Mouse (Mus musculus) limb, embryonic 14.5 days (tissue): ENCODE results near the gene Ank3. TPM values are rescaled to one million over a fixed set of nuclear protein-coding genes. Genes with fewer than 3 reads are reported as not detected.

Experiments
- ATAC-seq: fragments of 200-750 bp; cut with Nextera tagmentation; 2 replicates; pipeline ENCODE4 v1.8.0; 2017; ENCODE audit warnings: low read depth, moderate number of reproducible peaks, moderate TSS enrichment; ENCODE audit not compliant: low FRiP score
- DNase-seq: peaks from one replicate; pipeline ENCODE4 v3.0.0-alpha.2; 2015; ENCODE audit warnings: low spot score
- H3K27ac ChIP-seq: fragments of 300-500 bp; sonication (generic); replicated peaks from 2 replicates; pipeline ENCODE4 v1.5.1; 2014; ENCODE audit warnings: low read depth, mild to moderate bottlenecking, low read length, moderate library complexity, mixed read lengths
- H3K27me3 ChIP-seq: fragments of 300-500 bp; sonication (generic); 2 replicates; pipeline ENCODE4 v1.6.1; 2014; ENCODE audit warnings: low read length, mixed read lengths; ENCODE audit not compliant: control insufficient read depth, insufficient read depth
- H3K36me3 ChIP-seq: fragments of 300-500 bp; sonication (generic); 2 replicates; pipeline ENCODE4 v1.6.1; 2014; ENCODE audit warnings: mild to moderate bottlenecking, low read length, moderate library complexity, mixed read lengths; ENCODE audit not compliant: control insufficient read depth, insufficient read depth
- H3K4me1 ChIP-seq: fragments of 300-500 bp; sonication (generic); 2 replicates; pipeline ENCODE4 v1.6.1; 2014; ENCODE audit warnings: antibody characterized with exemption, low read length, mixed read lengths; ENCODE audit not compliant: control insufficient read depth, insufficient read depth
- H3K4me2 ChIP-seq: fragments of 300-500 bp; sonication (generic); replicated peaks from 2 replicates; pipeline ENCODE4 v1.6.1; 2014; ENCODE audit warnings: low read depth, mild to moderate bottlenecking, low read length, moderate library complexity; ENCODE audit not compliant: severe bottlenecking
- H3K4me3 ChIP-seq: fragments of 300-500 bp; sonication (generic); replicated peaks from 2 replicates; pipeline ENCODE4 v1.5.1; 2014; ENCODE audit warnings: low read length
- H3K9ac ChIP-seq: fragments of 300-500 bp; sonication (generic); 2 replicates; pipeline ENCODE4 v1.6.1; 2014; ENCODE audit warnings: mild to moderate bottlenecking, low read depth, low read length, moderate library complexity; ENCODE audit not compliant: severe bottlenecking
- H3K9me3 ChIP-seq: fragments of 300-500 bp; sonication (generic); 2 replicates; pipeline ENCODE4 v1.6.1; 2016; ENCODE audit warnings: low read length; ENCODE audit not compliant: control insufficient read depth
- POLR2A ChIP-seq: fragments of 200-500 bp; IDR thresholded peaks from 2 replicates; pipeline ENCODE4 v1.8.0; 2012; ENCODE audit warnings: inconsistent platforms, mild to moderate bottlenecking, moderate library complexity, borderline replicate concordance; ENCODE audit not compliant: insufficient read depth, insufficient read length; ENCODE audit errors: extremely low read depth
- WGBS: fragments of 180-500 bp; shearing (Covaris S2); extraction: QIAGEN DNeasy Blood & Tissue Kit; methylation state at CpG from one replicate; pipeline ENCODE4 v1.1.7; 2014; 5-methylcytosine and 5-hydroxymethylcytosine counted together
- polyA plus RNA-seq, 2 experiments: library from polyadenylated mRNA; depleted of rRNA in 1 of 2; stranded (reverse) in 1 of 2; unstranded in 1 of 2; fragments of >200 nt; fragmentation: Nextera tagmentation in 1 of 2; extraction: Ambion mirVana in 1 of 2; gene quantifications; 2 replicates each; pipeline versions ENCODE4 v1.2.1 to v1.2.3; 2012 to 2014

Gene Ank3
- polyA plus RNA-seq, 2 experiments: 14.8 to 25.2 TPM

DNA sequence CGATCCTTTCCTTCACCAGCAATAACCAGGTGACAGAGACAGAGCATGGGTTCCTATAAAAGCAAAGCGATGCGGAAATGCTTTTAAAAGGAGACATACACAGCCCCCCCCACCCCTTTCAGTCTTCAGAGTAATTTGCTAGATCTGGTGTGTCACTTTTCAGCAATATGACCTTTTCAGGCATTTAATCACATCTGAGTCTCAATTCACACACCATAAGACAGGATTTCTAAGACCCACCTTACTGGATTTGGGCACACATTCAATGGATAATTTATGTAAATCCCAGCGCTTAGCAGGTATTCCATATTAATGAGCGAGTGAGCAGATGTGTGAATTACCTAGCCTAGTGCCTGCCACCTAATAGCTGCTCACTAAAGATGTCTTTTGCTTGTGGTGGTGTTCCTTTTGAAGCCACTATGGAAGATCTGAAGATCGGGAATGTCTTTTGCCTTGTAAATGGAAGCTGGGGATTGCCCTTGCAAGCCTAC lies 292.4 kb downstream of the Ank3 start:
- no peak overlapping the region for H3K9ac ChIP-seq
- TF ChIP-seq POLR2A: no peak
- no peak for ATAC-seq
- H3K4me3 ChIP-seq: 0 out of 2 replicates have a peak overlapping the region, but pooled peaks have one; percentile 4
- H3K4me1 ChIP-seq: 0 out of 2 replicates have a peak, but pooled peaks cover 7% of the 10 kb centered on the region
- WGBS: 23% methylated on average over 6 of the region's 6 CpGs
- no peak for DNase-seq
- H3K27ac ChIP-seq: no peak overlapping the region
- H3K4me2 ChIP-seq: peak overlapping the region; percentile 32; the same call in 1 of the 2 replicates
- H3K36me3 ChIP-seq: no peaks in the 10 kb centered on the region
- H3K9me3 ChIP-seq: no peaks in the 10 kb centered on the region
- no peaks in the 10 kb centered on the region for H3K27me3 ChIP-seq

DNA sequence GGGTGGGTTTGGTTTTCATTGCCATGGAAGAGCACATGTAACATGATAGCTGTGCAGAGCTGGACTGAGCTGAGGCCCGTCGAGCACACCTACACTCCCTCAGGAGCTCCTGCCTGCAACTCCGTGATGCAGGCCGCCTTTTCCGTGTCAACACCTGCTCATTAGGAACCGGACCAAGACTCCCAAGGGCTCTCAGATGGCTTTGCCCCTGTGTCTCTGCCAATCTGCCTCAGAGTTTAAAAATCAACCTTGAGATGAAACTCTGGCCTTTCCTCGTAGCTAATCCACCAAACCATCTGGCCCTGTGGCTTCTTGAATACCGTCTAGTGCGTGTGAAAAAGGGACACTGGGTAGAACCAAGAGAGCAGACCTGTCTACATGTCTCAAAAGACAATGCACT lies 297.4 kb downstream of the Ank3 start:
- Histone ChIP-seq H3K27me3 (no peaks in the 10 kb centered on the region), H3K4me3 (no peak overlapping the region), H3K27ac (no peak overlapping the region), H3K9ac (no peak overlapping the region), H3K4me2 (no peak overlapping the region), H3K9me3 (no peaks in the 10 kb centered on the region), H3K36me3 (no peaks in the 10 kb centered on the region), H3K4me1 (no peaks in the 10 kb centered on the region)
- 54% methylated on average over 9 of the region's 9 CpGs for WGBS
- TF ChIP-seq POLR2A: no peak
- DNase-seq: no peak
- ATAC-seq: no peak

DNA sequence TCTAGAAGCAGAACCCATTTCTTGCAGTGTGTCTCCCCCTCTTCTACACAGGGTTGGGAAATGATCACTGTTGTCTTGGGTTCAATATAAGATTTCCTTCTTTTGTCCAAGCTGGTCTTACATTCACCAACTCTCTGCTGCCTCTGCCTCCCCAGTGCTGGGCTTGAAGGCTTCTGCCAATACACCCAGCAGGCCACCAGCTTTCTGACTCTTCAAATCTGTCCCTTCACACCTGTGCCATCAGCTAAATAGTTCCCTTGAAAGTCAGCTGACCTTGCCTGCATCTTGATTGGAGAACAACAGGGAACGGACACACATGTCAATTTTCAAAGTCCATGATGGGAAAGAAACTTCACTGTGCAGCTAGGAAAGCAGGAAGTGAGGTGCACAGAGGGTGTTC lies 300.1 kb downstream of the Ank3 start:
- Histone ChIP-seq H3K9ac (no peak overlapping the region), H3K9me3 (no peaks in the 10 kb centered on the region), H3K27me3 (no peaks in the 10 kb centered on the region), H3K4me1 (no peaks in the 10 kb centered on the region), H3K4me3 (no peak overlapping the region), H3K36me3 (no peaks in the 10 kb centered on the region), H3K27ac (no peak overlapping the region), H3K4me2 (no peak overlapping the region)
- DNase-seq (no peak), ATAC-seq (no peak)
- WGBS: 79% methylated on average over 1 of the region's 1 CpGs
- TF ChIP-seq POLR2A: no peak

GRCm38 (mm10) chr10:69701226-69701625 lies 302.7 kb downstream of the Ank3 start:
- TF ChIP-seq POLR2A: no peak
- Histone ChIP-seq H3K4me2 (no peak overlapping the region), H3K4me3 (no peak overlapping the region), H3K27me3 (no peaks in the 10 kb centered on the region), H3K4me1 (peaks cover 6% of the 10 kb centered on the region), H3K9ac (no peak overlapping the region), H3K27ac (no peak overlapping the region), H3K9me3 (no peaks in the 10 kb centered on the region), H3K36me3 (no peaks in the 10 kb centered on the region)
- ATAC-seq: no peak
- no peak for DNase-seq
- WGBS: 44% methylated on average over 4 of the region's 4 CpGs

DNA sequence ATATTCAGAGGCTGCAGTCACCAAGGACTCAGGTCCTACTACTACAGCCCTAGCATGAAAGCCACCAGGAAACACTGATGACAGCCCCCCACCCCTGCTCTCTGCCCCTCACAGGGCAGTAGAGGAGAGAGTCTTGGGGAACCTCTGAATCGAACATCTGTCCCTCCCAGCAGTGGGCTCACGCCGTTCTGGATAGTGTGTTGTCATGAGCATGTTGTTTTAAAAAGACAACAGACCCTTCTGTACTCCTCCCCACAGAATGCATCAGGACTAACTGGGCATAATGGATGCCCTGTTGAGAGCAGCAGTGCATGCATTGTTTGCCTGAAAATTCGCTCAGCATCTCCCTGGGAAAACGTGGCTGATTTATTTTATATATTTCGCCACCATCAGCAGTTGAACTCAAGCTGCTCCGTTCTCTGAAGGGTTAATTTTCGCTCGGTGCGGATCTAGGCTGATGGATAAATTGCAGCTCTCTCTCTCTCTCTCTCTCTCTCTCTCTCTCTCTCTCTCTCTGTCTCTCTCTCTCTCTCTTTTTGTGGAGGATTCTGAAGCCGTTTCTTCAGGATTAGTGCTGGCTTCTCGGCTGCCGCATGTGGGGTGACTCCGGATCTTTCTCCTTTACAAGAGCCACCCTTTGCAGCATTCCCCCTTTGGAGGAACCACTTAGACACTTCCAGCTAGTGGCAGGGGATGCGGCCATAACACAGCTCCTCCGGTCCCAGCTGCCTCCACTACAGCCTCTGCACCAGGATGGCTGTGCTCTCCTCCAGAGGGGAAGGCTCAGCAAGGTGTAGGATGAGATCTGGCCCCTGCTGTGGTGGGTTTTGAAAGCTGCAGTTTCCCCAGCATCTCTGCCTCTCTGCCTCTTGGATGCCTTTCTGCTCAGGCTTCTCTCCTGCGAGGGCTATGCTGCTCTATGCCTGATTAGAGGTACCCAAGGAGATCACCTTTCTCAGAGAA lies 307.5 kb downstream of the Ank3 start:
- peak overlapping the region; percentile 44 for H3K4me2 ChIP-seq
- peak overlapping the region; percentile 26 for H3K4me3 ChIP-seq
- peak; percentile 55 for ATAC-seq
- no peak overlapping the region for H3K27ac ChIP-seq
- H3K9ac ChIP-seq: peak overlapping the region; percentile 46
- no peaks in the 10 kb centered on the region for H3K36me3 ChIP-seq
- H3K9me3 ChIP-seq: no peaks in the 10 kb centered on the region
- 9% methylated on average over 17 of the region's 17 CpGs for WGBS
- no peak for TF ChIP-seq POLR2A
- peaks cover 15% of the 10 kb centered on the region for H3K4me1 ChIP-seq
- DNase-seq: no peak
- H3K27me3 ChIP-seq: no peaks in the 10 kb centered on the region
